Mouse (Mus musculus): ENCODE results near the gene Evx1.

DNA sequence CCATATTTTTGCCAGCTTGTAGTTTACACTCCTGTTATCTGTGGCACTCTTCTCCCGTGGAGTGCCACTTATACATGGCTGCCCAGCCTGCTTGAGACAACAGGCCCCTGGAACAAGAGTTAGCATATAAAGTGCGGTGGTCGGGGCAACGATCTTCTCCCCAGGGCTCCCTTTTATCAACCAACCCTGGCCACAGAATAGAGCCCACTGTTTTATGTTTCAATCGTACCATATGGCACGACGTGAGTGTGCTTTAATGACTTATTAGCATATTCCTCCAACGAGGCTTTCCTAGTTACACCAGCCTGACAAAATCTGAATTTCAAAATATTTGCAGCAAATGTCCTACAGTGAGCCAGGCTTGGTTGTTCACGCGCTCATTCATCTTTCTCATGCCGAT is 53.2 kb downstream of the Evx1 start:
- TF ChIP-seq EP300 (IDR thresholded peaks at IDR 0.05; ENCODE audit: low read depth) = no peak
- TF ChIP-seq CTCF (IDR thresholded peaks at IDR 0.05; ENCODE audit: low read depth) = no peak

All from liver, postnatal 0 days (tissue).